14 mouse cellular contexts compared by ENCODE assay signal in genomic region chr7:95350804-95351199, GRCm38 (mm10).
"Had no signal": no experiment of that assay in that cellular context is flagged by ENCODE, and none has a peak within 500 bp of the region (broad histone marks: within the 10 kb centered on the region; RNA-seq: fewer than 3 reads in every experiment).

No protein-coding gene starts in this region.

- H3K4me2 ChIP-seq: liver, embryonic 11.5 days; liver, embryonic 15.5 days; stomach, embryonic 15.5 days had no signal

- H3K9ac ChIP-seq: liver, embryonic 15.5 days; stomach, embryonic 15.5 days had no signal

- H3K27me3 ChIP-seq: liver, embryonic 15.5 days; stomach, embryonic 15.5 days had no signal

- H3K27ac ChIP-seq: liver, embryonic 15.5 days; stomach, embryonic 15.5 days had no signal

- H3K36me3 ChIP-seq: liver, embryonic 15.5 days; stomach, embryonic 15.5 days had no signal

- DNase-seq: kidney, adult 8-10 months; kidney, postnatal 25 days; layer of hippocampus, adult 9-11 months; layer of hippocampus, postnatal 36 days; lung, adult 2 months; lung, postnatal 36 days; right cerebral cortex, postnatal 14 days; thymus, adult 2 months; thymus, postnatal 36 days had no signal

- H3K4me3 ChIP-seq: liver, embryonic 15.5 days; stomach, embryonic 15.5 days had no signal

- ATAC-seq: intestine, embryonic 16.5 days; lung, postnatal 0 days had no signal

- H3K9me3 ChIP-seq: liver, embryonic 15.5 days; stomach, embryonic 15.5 days had no signal

- H3K4me1 ChIP-seq: liver, embryonic 15.5 days; stomach, embryonic 15.5 days had no signal
